Mouse (Mus musculus): Measurements from ENCODE around the gene 1700008O03Rik. TPM values are rescaled to one million over a fixed set of nuclear protein-coding genes. Genes with fewer than 3 reads are reported as not detected.

The 1700008O03Rik gene
- not detected for total RNA-seq (2023)

GRCm38 (mm10) chr7:44385720-44386119 is at the start of gene 1700008O03Rik:
Gene 1700008O03Rik, minus strand, starts transcription at chr7:44385820.

GRCm38 (mm10) chr7:44428968-44429521 is 43.4 kb upstream of the 1700008O03Rik start, which contains the start of gene Lrrc4b:
Gene Lrrc4b, plus strand, starts transcription at chr7:44429018.

GRCm38 (mm10) chr7:44383980-44384715 is 1.5 kb downstream of the 1700008O03Rik start, which contains the start of gene Syt3:
Gene Syt3, plus strand, starts transcription at chr7:44384102.

Other genes with a start within 250 kb of the 1700008O03Rik start
- not detected for gene Klk1b16, start 249.1 kb downstream of the 1700008O03Rik start, total RNA-seq (2023)
- not detected for gene Klk1b24, start 197.6 kb downstream of the 1700008O03Rik start, total RNA-seq (2023)
- gene Klk1b3, start 187.6 kb downstream of the 1700008O03Rik start, total RNA-seq (2023): not detected
- gene Klk1b4, start 178.4 kb downstream of the 1700008O03Rik start, total RNA-seq (2023): not detected
- gene Klk1b5, start 169.9 kb downstream of the 1700008O03Rik start, total RNA-seq (2023): not detected
- gene Klk1, start 160.5 kb downstream of the 1700008O03Rik start, total RNA-seq (2023): not detected
- not detected for gene Gm36864, start 149.6 kb downstream of the 1700008O03Rik start, total RNA-seq (2023)
- 1.9 TPM for gene 1700028J19Rik, start 139.1 kb downstream of the 1700008O03Rik start, total RNA-seq (2023)
- 245 TPM for gene 2410002F23Rik, start 139.1 kb downstream of the 1700008O03Rik start, total RNA-seq (2023)
- not detected for gene Acp4, start 128.4 kb downstream of the 1700008O03Rik start, total RNA-seq (2023)
- gene Gm15517, start 124.4 kb downstream of the 1700008O03Rik start, total RNA-seq (2023): not detected
- 0.89 TPM for gene Clec11a, start 78.9 kb downstream of the 1700008O03Rik start, total RNA-seq (2023)
- 2.8 TPM for gene Shank1, start 75.6 kb downstream of the 1700008O03Rik start, total RNA-seq (2023)
- not detected for gene Syt3, start 1.7 kb downstream of the 1700008O03Rik start, total RNA-seq (2023)
- gene Lrrc4b, start 43.2 kb upstream of the 1700008O03Rik start, total RNA-seq (2023): not detected
- not detected for gene Aspdh, start 79.6 kb upstream of the 1700008O03Rik start, total RNA-seq (2023)
- gene Josd2, start 82.2 kb upstream of the 1700008O03Rik start, total RNA-seq (2023): 46.8 TPM
- gene Emc10, start 110.7 kb upstream of the 1700008O03Rik start, total RNA-seq (2023): 96.1 TPM
- gene Fam71e1, start 110.8 kb upstream of the 1700008O03Rik start, total RNA-seq (2023): 7.1 TPM
- 0.64 TPM for gene Mybpc2, start 138.8 kb upstream of the 1700008O03Rik start, total RNA-seq (2023)
- gene Spib, start 146.3 kb upstream of the 1700008O03Rik start, total RNA-seq (2023): 27.7 TPM
- 57.8 TPM for gene Pold1, start 163.0 kb upstream of the 1700008O03Rik start, total RNA-seq (2023)
- 263 TPM for gene Nr1h2, start 168.1 kb upstream of the 1700008O03Rik start, total RNA-seq (2023)
- 37.0 TPM for gene Napsa, start 186.6 kb upstream of the 1700008O03Rik start, total RNA-seq (2023)
- 3.1 TPM for gene Kcnc3, start 204.8 kb upstream of the 1700008O03Rik start, total RNA-seq (2023)